ENCODE assay signal across 14 mouse cellular contexts in the genomic region with DNA sequence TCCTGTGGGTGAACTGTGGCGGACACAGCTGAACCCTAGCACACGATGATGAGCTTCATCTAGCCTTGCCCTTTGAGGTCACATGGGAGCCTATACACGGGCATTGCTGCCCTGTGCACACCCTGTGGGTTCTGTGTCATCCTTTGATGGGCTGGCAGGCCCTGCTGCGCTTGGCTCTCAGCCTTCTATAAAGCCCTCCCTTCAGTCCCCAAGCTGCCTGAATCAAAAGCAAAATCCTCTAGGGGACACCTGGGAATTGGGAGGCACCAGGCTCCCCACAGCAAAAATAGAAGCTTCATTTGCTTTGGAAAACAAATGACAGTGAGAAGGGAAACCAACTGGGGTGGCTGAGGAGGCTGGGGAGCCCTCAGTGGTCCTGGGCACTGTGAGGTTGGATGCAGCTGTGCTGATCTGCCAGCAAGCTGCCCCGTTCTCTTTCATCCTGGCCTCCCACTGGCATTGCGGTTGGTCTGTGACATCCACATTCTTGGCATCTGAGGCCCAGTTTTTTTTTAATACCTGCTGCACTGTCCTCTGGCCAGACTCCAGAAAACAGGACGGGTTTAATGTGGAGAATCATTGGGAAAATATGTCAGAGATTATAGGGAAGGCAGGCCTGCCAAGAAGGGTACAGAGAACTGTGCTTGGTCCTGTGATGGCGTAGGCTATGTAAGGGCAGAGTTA.
A peak's percentile ranks its signal among the peaks of the same experiment; 100 is the strongest.
DNase-seq lines count a peak whose midpoint lies in the region; ATAC-seq lines count a peak whose summit lies in the region.
"Had no signal": no experiment of that assay in that cellular context is flagged by ENCODE, and none has a peak within 500 bp of the region (broad histone marks: within the 10 kb centered on the region; RNA-seq: fewer than 3 reads in every experiment).

No protein-coding gene starts in this region.

- ATAC-seq in cerebellum, adult (ENCODE audit: insufficient number of reproducible peaks, low FRiP score, low TSS enrichment) = peak; percentile 16; the same call in 1 of the 2 replicates
- ATAC-seq in midbrain, embryonic 16.5 days = 0 out of 2 replicates have a peak, but pooled peaks have one; percentile 12
- ATAC-seq: intestine, embryonic 16.5 days had no signal

- H3K4me1 ChIP-seq in midbrain, embryonic 16.5 days (ENCODE audit: control insufficient read depth, insufficient read depth, low read length) = peaks cover 30% of the 10 kb centered on the region
- H3K4me1 ChIP-seq: liver, embryonic 13.5 days had no signal

- H3K27ac ChIP-seq in midbrain, embryonic 16.5 days (ENCODE audit: low read length) = peak overlapping the region; percentile 5
- H3K27ac ChIP-seq: liver, embryonic 13.5 days had no signal

- H3K36me3 ChIP-seq in midbrain, embryonic 16.5 days (ENCODE audit: control insufficient read depth, insufficient read depth, low read length) = no peaks in the 10 kb centered on the region
- H3K36me3 ChIP-seq: G1E; liver, embryonic 13.5 days had no signal

- intact Hi-C loops in left cerebral cortex, postnatal 4 days (cut with DNase I) = no loop called here
- intact Hi-C loops in left cerebral cortex, postnatal 10 days (cut with DNase I) = loop anchor here (5.0 kb wide), 2 partner anchors 99 to 126 kb away; partner anchors contain the start of gene Apba2

- H3K9me3 ChIP-seq in midbrain, embryonic 16.5 days (replicated peaks; ENCODE audit: control insufficient read depth, low read length, poor library complexity, severe bottlenecking) = no peaks in the 10 kb centered on the region

- no peaks in the 10 kb centered on the region for H3K27me3 ChIP-seq in midbrain, embryonic 16.5 days (ENCODE audit: control insufficient read depth, insufficient read depth, low read depth, low read length)
- H3K27me3 ChIP-seq: liver, embryonic 13.5 days had no signal

- no peak for DNase-seq in cerebellum, postnatal 4 days (ENCODE audit: low spot score in 2 of 2)
- DNase-seq in left cerebral cortex, postnatal 4 days = peak; percentile 50
- no peak for DNase-seq in left cerebral cortex, postnatal 10 days (ENCODE audit: extremely low spot score in 1 of 2, low spot score in 2 of 2)
- peak; percentile 70 to 77 for DNase-seq in cerebellum, postnatal 25 days
- DNase-seq in gastrocnemius, postnatal 4 days (ENCODE audit: low spot score in 2 of 2) = no peak
- no peak for DNase-seq in thymus, postnatal 25 days
- DNase-seq: gastrocnemius, postnatal 10 days; kidney, postnatal 36 days; liver, embryonic 13.5 days; lung, postnatal 14 days had no signal

- H3K4me3 ChIP-seq in midbrain, embryonic 16.5 days (ENCODE audit: low read depth, low read length) = no peak overlapping the region
- H3K4me3 ChIP-seq: liver, embryonic 13.5 days had no signal

- H3K9ac ChIP-seq in midbrain, embryonic 16.5 days (ENCODE audit: low read depth, low read length) = no peak overlapping the region
- H3K9ac ChIP-seq: liver, embryonic 13.5 days had no signal

- WGBS in midbrain, embryonic 16.5 days = 36% methylated on average over 8 of the region's 8 CpGs

- no peak overlapping the region for H3K4me2 ChIP-seq in midbrain, embryonic 16.5 days (ENCODE audit: low read length)
- H3K4me2 ChIP-seq: liver, embryonic 13.5 days had no signal

Comparison
In these comparisons a context has a peak if more than half of its experiments do, and no peak if none do; other contexts are left out.
1. DNase-seq: peak in left cerebral cortex, postnatal 4 days (single experiment) and cerebellum, postnatal 25 days (2 of 2); none in cerebellum, postnatal 4 days (0 of 2), left cerebral cortex, postnatal 10 days (0 of 2), gastrocnemius, postnatal 4 days (0 of 2) and thymus, postnatal 25 days (single experiment).